8 mouse cellular contexts compared by ENCODE assay signal in the genomic region with DNA sequence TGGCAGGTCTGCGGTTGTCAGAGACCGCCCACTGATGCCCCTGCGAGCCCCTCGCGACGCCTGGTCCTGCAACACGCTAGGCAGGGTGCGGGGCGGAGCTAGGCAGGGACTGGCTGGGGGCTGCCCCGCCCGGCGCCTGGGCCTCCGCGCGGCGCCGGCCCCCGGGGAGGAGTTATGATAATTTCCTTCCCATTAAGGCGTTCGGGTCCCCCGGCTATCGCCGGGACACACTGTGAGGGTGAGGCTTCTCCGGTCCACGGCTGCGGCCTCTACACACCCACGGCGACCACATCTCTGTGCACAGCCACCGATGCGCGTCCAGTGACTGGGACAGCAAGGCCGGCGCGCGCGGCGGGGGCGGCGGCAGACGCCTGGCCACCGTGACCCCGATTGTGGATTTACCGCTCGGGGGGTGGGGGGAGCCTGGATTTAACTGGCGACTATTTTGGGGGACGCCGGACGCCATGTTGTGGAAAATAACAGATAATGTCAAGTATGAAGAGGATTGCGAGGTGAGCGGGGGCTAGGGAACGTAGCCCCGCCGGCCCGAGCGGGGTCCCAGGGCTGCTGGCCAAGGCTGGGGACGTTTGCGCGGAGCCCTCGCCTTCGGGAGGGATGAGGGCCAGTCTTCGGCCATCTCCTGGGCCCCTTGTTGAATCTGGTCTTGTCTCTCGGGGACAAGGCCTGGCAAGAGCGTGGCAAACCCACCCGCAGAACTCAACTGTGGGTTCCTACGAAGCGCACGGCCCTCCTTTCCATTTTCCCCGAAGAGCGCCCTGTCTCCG. TPM values are rescaled to one million over a fixed set of nuclear protein-coding genes. Genes with fewer than 3 reads are reported as not detected.
DNase-seq lines count a peak whose midpoint lies in the region; ATAC-seq lines count a peak whose summit lies in the region.

A gene (plus strand): TSS at position 223 of the 785 bp plus-strand sequence.

- peaks cover 100% of the 10 kb centered on the region for H3K27me3 ChIP-seq in hindbrain, embryonic 13.5 days
- H3K27me3 ChIP-seq in liver, embryonic 12.5 days (replicated peaks): peaks cover 100% of the 10 kb centered on the region

- H3K27ac ChIP-seq in hindbrain, embryonic 13.5 days: no peak within 1 kb of the TSS
- H3K27ac ChIP-seq in liver, embryonic 12.5 days: no peak within 1 kb of the TSS

- H3K4me1 ChIP-seq in hindbrain, embryonic 13.5 days (replicated peaks): peaks cover 39% of the 10 kb centered on the region
- peaks cover 25% of the 10 kb centered on the region for H3K4me1 ChIP-seq in liver, embryonic 12.5 days

- H3K9me3 ChIP-seq in hindbrain, embryonic 13.5 days: no peaks in the 10 kb centered on the region
- H3K9me3 ChIP-seq in liver, embryonic 12.5 days (replicated peaks): no peaks in the 10 kb centered on the region

- peak; percentile 91 for DNase-seq in heart, adult 11 months
- DNase-seq in heart, adult 9 months (ENCODE audit: low spot score in 2 of 2): no peak
- peak; percentile 75 for DNase-seq in embryo, embryonic 10.5 days (ENCODE audit: low spot score)
- DNase-seq in retina, embryonic 14.5 days (ENCODE audit: low spot score): peak; percentile 60
- DNase-seq in cerebellum, adult 18-20 months: no peak

- under 1% methylated on average over 70 of the region's 70 CpGs for WGBS in hindbrain, embryonic 13.5 days
- 2% methylated on average over 70 of the region's 70 CpGs for WGBS in liver, embryonic 12.5 days (ENCODE audit: insufficient replicate concordance)

- no peak within 1 kb of the TSS for H3K9ac ChIP-seq in hindbrain, embryonic 13.5 days
- no peak within 1 kb of the TSS for H3K9ac ChIP-seq in liver, embryonic 12.5 days

- ATAC-seq in hindbrain, embryonic 13.5 days (ENCODE audit: low FRiP score): peak; percentile 25; the same call in 1 of the 2 replicates
- ATAC-seq in liver, embryonic 12.5 days: peak; percentile 60
- no peak for ATAC-seq in inflammation-experienced regulatory T-cells, adult 6 months

- H3K4me2 ChIP-seq in hindbrain, embryonic 13.5 days: peak within 1 kb of the TSS; percentile 45
- peak within 1 kb of the TSS; percentile 62 for H3K4me2 ChIP-seq in liver, embryonic 12.5 days

- no peaks in the 10 kb centered on the region for H3K36me3 ChIP-seq in hindbrain, embryonic 13.5 days
- no peaks in the 10 kb centered on the region for H3K36me3 ChIP-seq in liver, embryonic 12.5 days

- H3K4me3 ChIP-seq in hindbrain, embryonic 13.5 days: peak within 1 kb of the TSS; percentile 15
- peak within 1 kb of the TSS; percentile 40 for H3K4me3 ChIP-seq in liver, embryonic 12.5 days

RNA-seq across cellular contexts. Expression of the gene that starts here (rescaled TPM):
- 0.28 and 0.66 TPM in 2 replicates for polyA plus RNA-seq in hindbrain, embryonic 13.5 days (2015; fragmentation: Nextera tagmentation; extraction: Ambion mirVana)
- polyA plus RNA-seq in liver, embryonic 12.5 days (2016; fragmentation: Nextera tagmentation; extraction: Ambion mirVana): not detected in 2 replicates
- not detected for polyA plus RNA-seq in inflammation-experienced regulatory T-cells, adult 6 months (2017; shearing (Covaris generic))

Comparison
In these comparisons a context has a peak if more than half of its experiments do, and no peak if none do; other contexts are left out.
1. DNase-seq: peak in heart, adult 11 months (single experiment), embryo, embryonic 10.5 days (single experiment) and retina, embryonic 14.5 days (single experiment); none in heart, adult 9 months (0 of 2) and cerebellum, adult 18-20 months (0 of 2).
2. Peak in ATAC-seq, H3K4me3 ChIP-seq and H3K4me2 ChIP-seq in hindbrain, embryonic 13.5 days; RNA of the gene not detected or under 1 TPM.
3. Peak in ATAC-seq, H3K4me3 ChIP-seq and H3K4me2 ChIP-seq in liver, embryonic 12.5 days; RNA of the gene not detected or under 1 TPM.